Mouse (Mus musculus): ENCODE measurements around the gene Rplp0.

DNA sequence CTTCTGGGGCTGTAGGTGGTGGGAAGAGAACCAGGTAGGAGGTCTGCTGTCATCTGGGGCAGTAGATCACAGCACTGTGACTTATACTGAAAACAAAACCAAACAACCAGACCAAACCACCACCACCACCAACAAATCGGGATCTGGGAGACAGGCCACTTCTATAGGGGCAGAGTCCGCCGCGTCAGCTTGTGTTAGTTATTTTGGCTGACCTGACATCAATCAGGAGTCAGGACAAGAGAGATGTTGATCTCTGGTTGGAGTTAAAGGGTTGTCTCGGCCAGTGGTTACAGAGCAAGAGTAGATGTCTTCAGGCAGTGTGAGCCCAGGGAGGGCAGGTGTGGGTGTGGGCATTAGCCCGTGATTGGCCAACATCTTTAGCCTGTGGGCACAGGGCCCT, 44.9 kb upstream of the Rplp0 start:
- TF ChIP-seq ZC3H11A (IDR thresholded peaks at IDR 0.05; ENCODE audit: borderline replicate concordance, low read depth, low read length) (no peak), ZNF384 (IDR thresholded peaks at IDR 0.05; ENCODE audit: low read depth, low read length) (no peak), HCFC1 (IDR thresholded peaks at IDR 0.05; ENCODE audit: borderline replicate concordance, insufficient read depth, low read length) (no peak)
